Mouse (Mus musculus): ENCODE results near the gene Agr2.

Agr2 gene

GRCm38 (mm10) chr12:36026126-36026525 is 33.4 kb downstream of the Agr2 start:
- no peak for DNase-seq (ENCODE audit: low spot score)

- DNase-seq (ENCODE audit: low spot score): no peak
These were observed 34.5 kb downstream of the Agr2 start for GRCm38 (mm10) chr12:36027171-36027570.

- DNase-seq (ENCODE audit: low spot score): no peak
These were observed 36.4 kb downstream of the Agr2 start for GRCm38 (mm10) chr12:36028968-36029645.

- no peak for DNase-seq (ENCODE audit: low spot score)
These were observed 37.0 kb downstream of the Agr2 start for GRCm38 (mm10) chr12:36029687-36030086.

GRCm38 (mm10) chr12:36030660-36031363 is 38.1 kb downstream of the Agr2 start:
- DNase-seq (ENCODE audit: low spot score): no peak

- no peak for DNase-seq (ENCODE audit: low spot score)
These were observed 39.7 kb downstream of the Agr2 start for GRCm38 (mm10) chr12:36032419-36032818.

GRCm38 (mm10) chr12:36035501-36035900 is 42.8 kb downstream of the Agr2 start:
- DNase-seq (ENCODE audit: low spot score): no peak

GRCm38 (mm10) chr12:36036121-36036520 is 43.4 kb downstream of the Agr2 start:
- no peak for DNase-seq (ENCODE audit: low spot score)

- DNase-seq (ENCODE audit: low spot score): no peak
These were observed 44.1 kb downstream of the Agr2 start for GRCm38 (mm10) chr12:36036776-36037175.

GRCm38 (mm10) chr12:36039541-36040084 is 46.9 kb downstream of the Agr2 start:
- DNase-seq (ENCODE audit: low spot score): no peak

GRCm38 (mm10) chr12:36040571-36041280 is 48.0 kb downstream of the Agr2 start:
- DNase-seq (ENCODE audit: low spot score): peak; percentile 55

GRCm38 (mm10) chr12:36041281-36041589 is 48.5 kb downstream of the Agr2 start:
- DNase-seq (ENCODE audit: low spot score): no peak

- DNase-seq (ENCODE audit: low spot score): peak; percentile 78
These were observed 49.1 kb downstream of the Agr2 start for GRCm38 (mm10) chr12:36041703-36042347.

GRCm38 (mm10) chr12:36042348-36042778 is 49.7 kb downstream of the Agr2 start, which contains the start of gene Tspan13:
Gene Tspan13 (minus strand): TSS chr12:36042500.
- DNase-seq (ENCODE audit: low spot score): peak; percentile 95

GRCm38 (mm10) chr12:36044691-36045090 is 52.0 kb downstream of the Agr2 start:
- DNase-seq (ENCODE audit: low spot score): no peak

- DNase-seq (ENCODE audit: low spot score): no peak
These were observed 53.5 kb downstream of the Agr2 start for GRCm38 (mm10) chr12:36046196-36046595.

- no peak for DNase-seq (ENCODE audit: low spot score)
These were observed 54.9 kb downstream of the Agr2 start for GRCm38 (mm10) chr12:36047593-36047992.

GRCm38 (mm10) chr12:36050276-36050675 is 57.6 kb downstream of the Agr2 start:
- DNase-seq (ENCODE audit: low spot score): no peak

Measured in embryo, embryonic 10 days (tissue).